Mouse (Mus musculus) ZHBTc4 (cell line): ENCODE measurements at regions not wholly inside any gene's neighbourhood (a gene's known extent, or its start where the extent isn't known, plus 50 kb on each side); places are given as distances from the start of the nearest gene placed in this dataset.

Experiments
- DNase-seq: peaks from one replicate; pipeline ENCODE4 v3.0.0-alpha.2; 2011; ENCODE audit warnings: low read depth, low spot score

- peak; percentile 6 for DNase-seq
Measured at GRCm38 (mm10) chr13:16487292-16487691, 475.6 kb downstream of the Inhba start.

GRCm38 (mm10) chr13:16490680-16491079 lies 479.0 kb downstream of the Inhba start:
- peak; percentile 31 for DNase-seq

- no peak for DNase-seq
Measured at GRCm38 (mm10) chr13:16498052-16498451, 486.4 kb downstream of the Inhba start.

- no peak for DNase-seq
Measured at GRCm38 (mm10) chr13:16512876-16513275, 501.2 kb downstream of the Inhba start.

GRCm38 (mm10) chr13:16515195-16515594 lies 503.5 kb downstream of the Inhba start:
- DNase-seq, result no peak

GRCm38 (mm10) chr13:16529036-16529435 lies 517.4 kb downstream of the Inhba start:
- no peak for DNase-seq

GRCm38 (mm10) chr13:16543771-16544170 lies 532.1 kb downstream of the Inhba start:
- no peak for DNase-seq

- no peak for DNase-seq
Measured at GRCm38 (mm10) chr13:16550060-16550459, 538.4 kb downstream of the Inhba start.

- DNase-seq, result no peak
Measured at GRCm38 (mm10) chr13:16564988-16565387, 553.3 kb downstream of the Inhba start.

GRCm38 (mm10) chr13:16574069-16574468 lies 562.4 kb downstream of the Inhba start:
- no peak for DNase-seq

- peak; percentile 20 for DNase-seq
Measured at GRCm38 (mm10) chr13:16586286-16586685, 574.6 kb downstream of the Inhba start.

- no peak for DNase-seq
Measured at GRCm38 (mm10) chr13:16619755-16620154, 608.1 kb downstream of the Inhba start.

GRCm38 (mm10) chr13:16626584-16626983 lies 614.9 kb downstream of the Inhba start:
- no peak for DNase-seq

GRCm38 (mm10) chr13:16633445-16634092 lies 621.9 kb downstream of the Inhba start:
- no peak for DNase-seq

GRCm38 (mm10) chr13:16636251-16636650 lies 624.6 kb downstream of the Inhba start:
- DNase-seq, result no peak

GRCm38 (mm10) chr13:16641611-16642449 lies 630.2 kb downstream of the Inhba start:
- no peak for DNase-seq

GRCm38 (mm10) chr13:16642450-16642994 lies 630.9 kb downstream of the Inhba start:
- DNase-seq, result no peak

GRCm38 (mm10) chr13:16645311-16645710 lies 633.7 kb downstream of the Inhba start:
- DNase-seq, result no peak

GRCm38 (mm10) chr13:16646056-16646455 lies 634.4 kb downstream of the Inhba start:
- DNase-seq, result no peak

- no peak for DNase-seq
Measured at GRCm38 (mm10) chr13:16646649-16647048, 635.0 kb downstream of the Inhba start.

- DNase-seq, result no peak
Measured at GRCm38 (mm10) chr13:16656110-16656509, 644.5 kb downstream of the Inhba start.

- no peak for DNase-seq
Measured at GRCm38 (mm10) chr13:16659894-16660293, 648.2 kb downstream of the Inhba start.

GRCm38 (mm10) chr13:16668652-16669051 lies 657.0 kb downstream of the Inhba start:
- no peak for DNase-seq
